Mouse (Mus musculus) limb, embryonic 11.5 days (tissue): ENCODE results near the gene Dctn1. TPM values are rescaled to one million over a fixed set of nuclear protein-coding genes. Genes with fewer than 3 reads are reported as not detected.

Experiments
- ATAC-seq: fragments of 200-750 bp; cut with Nextera tagmentation; 2 replicates; pipeline ENCODE4 v1.8.0; 2017; ENCODE audit warnings: low read depth; ENCODE audit not compliant: insufficient number of reproducible peaks, low FRiP score, low TSS enrichment
- DNase-seq: peaks from one replicate; pipeline ENCODE4 v3.0.0-alpha.2; 2015; ENCODE audit warnings: low spot score
- H3K27ac ChIP-seq: fragments of 300-500 bp; sonication (generic); replicated peaks from 2 replicates; pipeline ENCODE4 v1.5.1; 2014; ENCODE audit warnings: low read depth, mild to moderate bottlenecking, low read length
- H3K27me3 ChIP-seq: fragments of 300-500 bp; sonication (generic); 2 replicates; pipeline ENCODE4 v1.6.1; 2014; ENCODE audit warnings: mild to moderate bottlenecking, low read length, mixed read lengths; ENCODE audit not compliant: control insufficient read depth, insufficient read depth
- H3K36me3 ChIP-seq: fragments of 300-500 bp; sonication (generic); 2 replicates; pipeline ENCODE4 v1.6.1; 2014; ENCODE audit warnings: mild to moderate bottlenecking, low read length, moderate library complexity, mixed read lengths; ENCODE audit not compliant: control insufficient read depth, insufficient read depth
- H3K4me1 ChIP-seq: fragments of 300-500 bp; sonication (generic); 2 replicates; pipeline ENCODE4 v1.6.1; 2014; ENCODE audit warnings: low read length, mixed read lengths; ENCODE audit not compliant: control insufficient read depth, insufficient read depth
- H3K4me2 ChIP-seq: fragments of 300-500 bp; sonication (generic); 2 replicates; pipeline ENCODE4 v1.6.1; 2014; ENCODE audit warnings: low read depth, mild to moderate bottlenecking, moderate library complexity; ENCODE audit not compliant: severe bottlenecking
- H3K4me3 ChIP-seq: fragments of 300-500 bp; sonication (generic); 2 replicates; pipeline ENCODE4 v1.5.1; 2014; ENCODE audit warnings: low read depth, low read length
- H3K9ac ChIP-seq: fragments of 300-500 bp; sonication (generic); 2 replicates; pipeline ENCODE4 v1.6.1; 2014; ENCODE audit warnings: mild to moderate bottlenecking, low read length
- H3K9me3 ChIP-seq: fragments of 300-500 bp; sonication (generic); 2 replicates; pipeline ENCODE4 v1.6.1; 2016; ENCODE audit warnings: low read length; ENCODE audit not compliant: control insufficient read depth
- WGBS: fragments of 180-500 bp; shearing (Covaris S2); extraction: QIAGEN DNeasy Blood & Tissue Kit; methylation state at CpG from one replicate; pipeline ENCODE4 v1.1.7; 2014; 5-methylcytosine and 5-hydroxymethylcytosine counted together
- polyA plus RNA-seq: library from polyadenylated mRNA; unstranded; fragments of >200 nt; fragmentation: Nextera tagmentation; extraction: Ambion mirVana; gene quantifications from 2 replicates; pipeline ENCODE4 v1.2.1, GENCODE M21; 2014

Gene Dctn1
- polyA plus RNA-seq, 1 experiment from 2014 or later: 70.4 TPM

- no peak overlapping the region for H3K9ac ChIP-seq
- H3K27me3 ChIP-seq: no peaks in the 10 kb centered on the region
- no peak overlapping the region for H3K4me3 ChIP-seq
- 91% methylated on average over 9 of the region's 9 CpGs for WGBS
- H3K27ac ChIP-seq: no peak overlapping the region
- no peaks in the 10 kb centered on the region for H3K36me3 ChIP-seq
- no peaks in the 10 kb centered on the region for H3K9me3 ChIP-seq
- DNase-seq: no peak
- H3K4me1 ChIP-seq: peaks cover 8% of the 10 kb centered on the region
- H3K4me2 ChIP-seq: no peak overlapping the region
- no peak for ATAC-seq
These were observed 33.4 kb upstream of the Dctn1 start for GRCm38 (mm10) chr6:83132176-83132919.

- Histone ChIP-seq H3K9ac (no peak overlapping the region), H3K27ac (no peak overlapping the region), H3K4me1 (peaks cover 14% of the 10 kb centered on the region), H3K4me2 (no peak overlapping the region), H3K27me3 (no peaks in the 10 kb centered on the region), H3K36me3 (no peaks in the 10 kb centered on the region), H3K9me3 (no peaks in the 10 kb centered on the region), H3K4me3 (no peak overlapping the region)
- no peak for DNase-seq
- WGBS: 84% methylated on average over 3 of the region's 3 CpGs
- ATAC-seq: no peak
These were observed 31.5 kb upstream of the Dctn1 start for GRCm38 (mm10) chr6:83134226-83134625.

- 59% methylated on average over 7 of the region's 7 CpGs for WGBS
- peak within 1 kb of the TSS; percentile 47 for H3K4me3 ChIP-seq
- DNase-seq: peak; percentile 21
- H3K9me3 ChIP-seq: no peaks in the 10 kb centered on the region
- no peaks in the 10 kb centered on the region for H3K27me3 ChIP-seq
- H3K4me2 ChIP-seq: peak within 1 kb of the TSS; percentile 69
- no peaks in the 10 kb centered on the region for H3K36me3 ChIP-seq
- H3K27ac ChIP-seq: peak within 1 kb of the TSS; percentile 100
- H3K4me1 ChIP-seq: peaks cover 21% of the 10 kb centered on the region
- no peak for ATAC-seq
- peak within 1 kb of the TSS; percentile 90 for H3K9ac ChIP-seq
These were observed 30.7 kb upstream of the Dctn1 start, which contains the start of gene Rtkn for GRCm38 (mm10) chr6:83134951-83135513. Rtkn (plus strand) TSS chr6:83135463.

GRCm38 (mm10) chr6:83135571-83136161 lies 30.1 kb upstream of the Dctn1 start:
- WGBS: 2% methylated on average over 36 of the region's 37 CpGs

GRCm38 (mm10) chr6:83136291-83136880 lies 29.3 kb upstream of the Dctn1 start:
- no peak for ATAC-seq
- peak overlapping the region; percentile 69 for H3K4me2 ChIP-seq
- H3K4me1 ChIP-seq: peaks cover 26% of the 10 kb centered on the region
- no peaks in the 10 kb centered on the region for H3K9me3 ChIP-seq
- no peak for DNase-seq
- H3K27me3 ChIP-seq: no peaks in the 10 kb centered on the region
- H3K9ac ChIP-seq: peak overlapping the region; percentile 90
- WGBS: 12% methylated on average over 5 of the region's 5 CpGs
- no peaks in the 10 kb centered on the region for H3K36me3 ChIP-seq
- peak overlapping the region; percentile 100 for H3K27ac ChIP-seq
- peak overlapping the region; percentile 47 for H3K4me3 ChIP-seq

More at GRCm38 (mm10) chr6:83135571-83136161, 30.1 kb upstream of the Dctn1 start:
- DNase-seq (peak; percentile 64), ATAC-seq (no peak)
- Histone ChIP-seq H3K9me3 (no peaks in the 10 kb centered on the region), H3K27me3 (no peaks in the 10 kb centered on the region), H3K36me3 (no peaks in the 10 kb centered on the region), H3K4me2 (peak overlapping the region; percentile 69), H3K4me1 (peaks cover 23% of the 10 kb centered on the region), H3K9ac (peak overlapping the region; percentile 90), H3K4me3 (peak overlapping the region; percentile 47), H3K27ac (peak overlapping the region; percentile 100; the same call in 1 of the 2 replicates)

GRCm38 (mm10) chr6:83136881-83137575 lies 28.7 kb upstream of the Dctn1 start:
- H3K9me3 ChIP-seq: no peaks in the 10 kb centered on the region
- peak; percentile 83 for ATAC-seq
- H3K36me3 ChIP-seq: no peaks in the 10 kb centered on the region
- H3K4me2 ChIP-seq: peak overlapping the region; percentile 69
- H3K4me3 ChIP-seq: peak overlapping the region; percentile 47
- peak; percentile 88 for DNase-seq
- H3K9ac ChIP-seq: peak overlapping the region; percentile 90
- H3K4me1 ChIP-seq: peaks cover 32% of the 10 kb centered on the region
- no peaks in the 10 kb centered on the region for H3K27me3 ChIP-seq
- peak overlapping the region; percentile 100 for H3K27ac ChIP-seq
- under 1% methylated on average over 23 of the region's 26 CpGs for WGBS

- WGBS: 0% methylated on average over 12 of the region's 12 CpGs
- Histone ChIP-seq H3K4me2 (peak overlapping the region; percentile 69), H3K27me3 (no peaks in the 10 kb centered on the region), H3K4me3 (peak overlapping the region; percentile 47), H3K9ac (peak overlapping the region; percentile 90), H3K9me3 (no peaks in the 10 kb centered on the region), H3K36me3 (no peaks in the 10 kb centered on the region), H3K27ac (peak overlapping the region; percentile 100), H3K4me1 (peaks cover 37% of the 10 kb centered on the region)
- DNase-seq (peak; percentile 97), ATAC-seq (peak; percentile 80)
These were observed 28.2 kb upstream of the Dctn1 start for GRCm38 (mm10) chr6:83137576-83137950.

- Histone ChIP-seq H3K27ac (peak overlapping the region; percentile 100), H3K36me3 (no peaks in the 10 kb centered on the region), H3K4me3 (peak overlapping the region; percentile 47), H3K4me1 (peaks cover 41% of the 10 kb centered on the region), H3K9ac (peak overlapping the region; percentile 63), H3K27me3 (no peaks in the 10 kb centered on the region), H3K9me3 (no peaks in the 10 kb centered on the region), H3K4me2 (peak overlapping the region; percentile 69)
- ATAC-seq (peak; percentile 51), DNase-seq (no peak)
- under 1% methylated on average over 11 of the region's 11 CpGs for WGBS
These were observed 27.7 kb upstream of the Dctn1 start for GRCm38 (mm10) chr6:83138056-83138455.
